Mouse (Mus musculus) embryo, embryonic 10.5 days (tissue): ENCODE measurements around the gene Ehmt2.

Experiments used
- DNase-seq: peaks from one replicate; pipeline ENCODE4 v3.0.0-alpha.2; 2015; ENCODE audit warnings: low spot score

The Ehmt2 gene

DNA sequence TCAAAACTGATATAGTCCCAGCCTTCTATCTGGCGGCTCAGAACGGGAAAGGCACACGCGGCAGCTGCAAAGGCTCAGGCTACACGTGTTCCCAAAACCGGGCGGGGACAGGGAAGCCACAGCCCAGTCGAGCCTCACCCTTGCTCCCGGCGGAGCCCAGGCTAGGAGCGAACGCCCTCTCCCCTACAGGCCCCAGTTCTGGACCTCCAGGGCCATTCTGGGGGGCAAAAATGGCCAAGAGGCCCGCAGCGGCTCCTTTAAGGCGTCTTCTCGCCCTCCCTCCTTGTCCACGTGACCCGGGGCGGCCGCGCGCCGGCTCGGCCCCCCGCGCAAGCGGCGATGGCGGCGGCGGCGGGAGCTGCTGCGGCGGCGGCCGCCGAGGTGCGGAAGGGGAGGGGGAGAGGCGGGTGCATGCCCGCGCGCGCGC lies at the start of gene Ehmt2, which contains the start of gene C2:
Ehmt2 (plus strand) TSS at position 310 of the 427 bp plus-strand sequence.
C2 (minus strand) TSS at position 106 of the 427 bp plus-strand sequence.
- peak; percentile 88 for DNase-seq

GRCm38 (mm10) chr17:34849722-34850516 lies 48.4 kb upstream of the Ehmt2 start, which contains the start of the genes Skiv2l and Nelfe:
Gene Skiv2l, minus strand, starts transcription at chr17:34850210.
Gene Nelfe, plus strand, starts transcription at chr17:34850391.
- peak; percentile 98 for DNase-seq

- DNase-seq, result no peak
These were observed 47.6 kb upstream of the Ehmt2 start for GRCm38 (mm10) chr17:34850517-34851125.

DNA sequence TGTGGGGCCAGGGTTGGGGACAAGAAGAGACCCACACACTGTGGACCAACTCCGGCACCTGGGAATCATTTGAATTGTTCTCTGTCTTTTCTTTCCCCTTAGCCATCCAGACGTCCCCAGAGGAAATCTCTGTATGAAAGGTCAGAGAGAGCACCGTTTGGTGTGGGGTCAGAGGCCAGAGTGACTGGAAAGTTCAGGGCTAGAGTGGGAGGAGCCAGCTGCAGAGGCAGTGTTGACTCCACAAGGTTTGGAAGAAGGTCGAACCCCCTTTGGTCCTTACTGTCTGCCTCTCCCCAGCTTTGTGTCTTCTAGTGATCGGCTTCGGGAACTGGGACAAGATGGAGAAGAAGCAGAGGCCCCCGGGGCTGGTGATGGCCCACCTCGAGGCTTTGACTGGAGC lies 44.8 kb upstream of the Ehmt2 start:
- no peak for DNase-seq

- DNase-seq, result no peak
These were observed 43.5 kb upstream of the Ehmt2 start for GRCm38 (mm10) chr17:34854761-34855160.

- DNase-seq, result peak; percentile 75
These were observed 42.4 kb upstream of the Ehmt2 start for GRCm38 (mm10) chr17:34855825-34856224.

DNA sequence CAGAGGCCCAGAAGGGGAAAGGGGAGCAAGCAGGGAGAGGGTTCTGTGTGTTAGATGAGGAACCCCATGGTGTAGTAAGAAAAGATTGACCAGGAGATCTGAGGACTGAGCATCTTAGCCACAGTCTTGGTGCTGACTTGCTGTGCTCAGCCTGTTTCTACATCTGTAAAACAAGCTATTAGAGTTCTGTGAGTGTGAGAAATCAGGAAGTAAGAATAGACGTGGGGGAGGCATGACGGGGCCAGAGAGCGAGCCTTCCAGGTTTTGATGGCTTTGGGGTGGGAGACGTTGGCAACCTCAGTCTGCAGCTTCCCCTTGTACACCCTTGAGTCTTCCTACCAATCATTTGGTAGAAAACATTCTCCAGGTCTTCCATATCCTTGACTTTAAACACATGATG lies 39.6 kb upstream of the Ehmt2 start:
- DNase-seq, result no peak

- no peak for DNase-seq
These were observed 37.8 kb upstream of the Ehmt2 start for GRCm38 (mm10) chr17:34860514-34860913.

- DNase-seq, result no peak
These were observed 36.4 kb upstream of the Ehmt2 start for GRCm38 (mm10) chr17:34861704-34862415.

DNA sequence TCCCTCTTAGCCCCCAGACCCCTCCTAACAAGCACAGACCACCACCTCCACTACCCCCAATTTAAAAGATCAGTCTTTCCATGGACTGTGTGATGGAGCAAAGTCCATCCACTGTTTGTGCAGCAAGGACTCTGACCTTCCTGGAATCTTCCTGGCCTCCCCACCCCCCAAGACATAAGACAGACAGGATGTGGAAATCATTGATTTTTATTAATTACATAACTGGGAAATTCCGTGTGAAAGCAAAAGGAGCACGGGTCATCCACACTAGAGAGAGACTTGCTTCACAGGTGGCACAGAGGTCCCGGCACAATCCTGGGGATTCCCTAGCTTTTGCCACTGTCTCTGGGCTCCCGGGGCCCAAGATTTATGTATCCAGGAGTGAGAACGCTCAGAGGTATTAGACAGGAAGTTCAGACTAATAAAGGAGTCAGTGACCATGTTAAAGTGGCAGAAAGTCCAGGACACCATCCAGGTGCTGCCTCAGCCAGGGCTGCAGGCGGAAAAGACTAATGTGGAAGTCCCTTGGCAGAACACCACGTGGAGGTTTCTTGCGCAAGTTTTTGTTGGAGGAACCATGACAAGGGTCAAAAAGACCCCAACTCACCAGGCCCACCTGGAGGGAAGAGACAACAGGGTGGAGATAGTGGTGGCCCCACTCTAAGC lies 35.7 kb upstream of the Ehmt2 start, which contains the start of gene Cfb:
Cfb (minus strand) TSS at position 103 of the 666 bp plus-strand sequence.
- no peak for DNase-seq

- DNase-seq, result no peak
These were observed 32.3 kb upstream of the Ehmt2 start for GRCm38 (mm10) chr17:34865981-34866380.

GRCm38 (mm10) chr17:34874321-34874720 lies 23.9 kb upstream of the Ehmt2 start:
- DNase-seq, result no peak

DNA sequence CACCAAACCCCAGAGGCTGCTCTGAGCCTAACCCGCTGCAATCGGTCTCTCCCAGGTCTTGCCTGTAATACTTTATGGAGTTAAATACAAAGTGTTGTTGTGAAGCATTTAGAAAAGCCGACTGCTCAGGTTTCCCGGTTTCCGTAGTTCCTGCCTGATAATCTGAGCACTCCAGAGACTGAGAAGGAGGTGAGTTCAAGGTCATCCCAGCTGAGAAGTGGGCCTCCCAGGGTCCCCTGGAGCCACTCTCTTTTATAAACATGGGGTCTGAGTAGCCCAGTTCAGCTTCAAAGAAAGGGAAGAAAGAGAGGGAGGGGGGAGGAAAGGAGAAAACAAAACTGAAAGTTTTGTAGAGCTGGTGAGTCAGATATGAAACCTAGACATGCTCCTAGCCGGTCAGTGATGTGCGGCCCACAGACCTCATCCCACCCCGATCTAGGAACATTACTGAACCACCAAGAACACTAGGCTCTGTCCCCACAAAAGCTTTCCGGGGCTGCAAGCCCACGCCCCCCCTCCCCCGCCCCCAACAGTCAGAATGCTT lies 18.9 kb upstream of the Ehmt2 start, which contains the start of gene Zbtb12:
Zbtb12 (plus strand) TSS at position 148 of the 544 bp plus-strand sequence.
- DNase-seq, result no peak

GRCm38 (mm10) chr17:34881166-34881565 lies 17.1 kb upstream of the Ehmt2 start:
- no peak for DNase-seq

GRCm38 (mm10) chr17:34881683-34882310 lies 16.5 kb upstream of the Ehmt2 start, which contains the start of gene Gm20547:
Gene Gm20547, minus strand, starts transcription at chr17:34882042.
- no peak for DNase-seq

DNA sequence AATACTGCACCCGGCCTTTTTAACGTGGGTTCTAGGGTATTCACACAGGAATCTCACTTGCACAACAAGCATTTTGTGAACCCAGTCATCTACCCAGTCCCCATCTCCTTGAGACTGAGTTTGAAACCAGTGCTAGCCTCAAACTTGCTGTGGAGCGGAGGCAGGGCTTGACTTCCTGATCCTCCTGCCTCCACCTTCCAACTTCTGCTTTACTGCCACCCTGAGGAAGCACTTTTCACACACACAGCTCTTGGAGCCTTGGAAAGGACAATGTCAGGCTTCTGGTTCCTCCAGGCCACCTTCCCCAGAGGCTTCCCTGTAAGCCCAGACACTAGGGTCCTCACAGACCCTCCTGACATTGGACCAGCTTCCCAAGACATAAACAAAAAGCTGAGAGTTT lies 14.9 kb upstream of the Ehmt2 start:
- no peak for DNase-seq

DNA sequence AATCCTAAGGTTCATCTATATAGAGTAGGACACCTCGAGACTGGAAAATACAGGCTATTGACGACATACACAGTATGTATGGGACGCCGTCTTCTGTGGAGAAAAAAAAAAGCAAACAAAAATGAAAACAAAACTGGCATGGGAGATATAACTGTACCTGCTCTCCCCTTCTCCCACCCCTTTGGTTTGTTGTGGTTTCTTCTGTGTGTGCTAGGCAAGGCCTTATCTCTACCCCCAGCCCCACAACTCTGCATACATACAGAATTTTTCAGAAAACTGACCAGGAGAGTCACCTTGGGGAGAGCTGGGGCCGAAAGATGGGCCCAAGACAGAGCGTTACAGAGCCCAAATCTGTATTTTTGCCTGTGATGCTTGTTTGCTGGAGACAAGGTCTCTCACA lies 13.6 kb upstream of the Ehmt2 start:
- no peak for DNase-seq

DNA sequence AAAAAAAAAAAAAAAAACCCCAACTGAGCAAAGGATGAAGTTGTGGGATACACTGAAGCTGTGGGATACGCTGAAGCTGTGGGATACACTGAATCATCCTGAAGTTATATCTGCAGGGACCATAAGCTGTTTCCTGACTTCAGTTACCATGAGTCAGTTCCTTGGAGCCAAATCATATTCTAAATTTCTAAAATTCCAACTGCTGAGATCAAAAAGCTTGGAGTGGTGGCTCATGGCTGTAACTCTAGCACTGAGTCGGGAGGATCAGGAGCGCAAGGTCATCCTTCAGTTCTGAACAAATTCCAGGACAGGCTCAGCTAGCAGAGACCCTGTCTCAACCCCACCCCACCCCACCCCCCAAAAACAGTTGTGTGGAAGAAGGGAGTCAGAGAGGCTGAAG lies 12.7 kb upstream of the Ehmt2 start:
- DNase-seq, result no peak

GRCm38 (mm10) chr17:34887942-34888341 lies 10.3 kb upstream of the Ehmt2 start:
- no peak for DNase-seq

DNA sequence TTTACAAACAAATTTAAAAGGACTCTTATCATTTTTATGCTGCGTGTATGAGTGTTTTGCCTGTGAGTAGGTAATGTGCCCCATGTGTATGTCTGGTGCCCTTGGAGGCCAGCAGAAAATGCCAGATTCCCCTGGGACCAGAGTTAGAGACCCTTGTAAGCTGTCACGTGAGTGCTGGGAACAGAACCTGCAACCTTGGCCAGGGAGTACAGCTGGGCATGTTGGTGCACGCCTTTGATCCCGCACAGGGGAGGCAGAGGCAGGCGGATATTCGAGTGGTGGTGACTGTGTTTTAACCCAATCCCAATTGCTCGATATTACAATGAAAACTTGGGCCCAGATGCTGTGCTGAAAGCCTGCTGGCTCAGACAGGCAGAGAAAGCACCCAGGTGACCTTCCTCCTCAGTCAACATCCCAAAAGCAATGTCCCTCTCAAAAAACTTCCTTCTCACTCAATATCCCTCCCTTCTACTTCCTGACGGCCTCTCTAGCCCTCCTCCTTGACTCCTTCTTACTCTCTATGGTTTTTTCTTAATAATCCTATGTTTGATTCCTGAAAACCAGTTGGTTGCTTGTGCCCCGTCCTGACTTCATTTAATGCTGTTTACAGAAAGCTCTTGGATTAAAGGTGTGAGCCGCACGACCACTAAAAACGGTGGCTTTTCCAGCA lies 8.1 kb upstream of the Ehmt2 start:
- DNase-seq, result no peak
